28 mouse cellular contexts compared by ENCODE assay signal in the genomic region with DNA sequence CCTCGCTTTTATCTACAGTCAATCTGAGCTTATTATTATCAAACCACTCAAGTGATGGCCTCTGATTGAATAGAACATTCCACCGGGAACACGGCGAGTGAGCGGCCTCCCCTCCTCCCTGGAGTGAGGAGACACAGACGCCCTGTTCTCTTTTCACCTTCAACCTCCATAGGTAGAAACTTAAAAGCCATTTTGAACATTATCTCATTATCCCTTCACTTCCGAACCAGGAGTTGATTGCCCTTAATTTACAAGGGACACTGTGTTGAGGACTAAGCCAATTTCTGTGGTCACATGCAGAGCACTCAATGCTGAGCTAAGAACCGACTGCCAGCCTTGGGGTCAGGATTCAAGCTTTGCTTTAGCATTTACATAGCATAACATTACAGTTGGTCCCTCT.
DNase-seq lines count a peak whose midpoint lies in the region; ATAC-seq lines count a peak whose summit lies in the region.
"Had no signal": no experiment of that assay in that cellular context is flagged by ENCODE, and none has a peak within 500 bp of the region (broad histone marks: within the 10 kb centered on the region; RNA-seq: fewer than 3 reads in every experiment).

No protein-coding gene starts in this region.

- no peak for DNase-seq in forebrain, embryonic 11.5 days (ENCODE audit: low spot score)
- DNase-seq in R1 (ENCODE audit: low read depth, low spot score): peak; percentile 25
- peak; percentile 52 for DNase-seq in forebrain, embryonic 14.5 days (ENCODE audit: low spot score)
- DNase-seq in urinary bladder, postnatal 36 days (ENCODE audit: low spot score in 2 of 2): no peak
- DNase-seq: adrenal gland, adult 8-10 months; cerebellum, adult 9-10 months; cerebellum, postnatal 36 days; gastrocnemius, postnatal 14 days; kidney, adult 9 months; kidney, postnatal 10 days; layer of hippocampus, postnatal 36 days; left cerebral cortex, postnatal 4 days; liver, postnatal 0 days; lung, postnatal 36 days; right cerebral cortex, adult 18-20 months; spleen, adult 18-20 months; thymus, adult 18-20 months; thymus, postnatal 25 days had no signal

- no peaks in the 10 kb centered on the region for H3K36me3 ChIP-seq in forebrain, embryonic 11.5 days (ENCODE audit: control insufficient read depth, insufficient read depth, low read length)
- H3K36me3 ChIP-seq in forebrain, embryonic 16.5 days (ENCODE audit: control insufficient read depth, insufficient read depth): no peaks in the 10 kb centered on the region
- no peaks in the 10 kb centered on the region for H3K36me3 ChIP-seq in midbrain, embryonic 12.5 days
- H3K36me3 ChIP-seq in midbrain, embryonic 15.5 days (replicated peaks): no peaks in the 10 kb centered on the region
- H3K36me3 ChIP-seq in forebrain, embryonic 14.5 days (ENCODE audit: control insufficient read depth, insufficient read depth, low read length): no peaks in the 10 kb centered on the region
- H3K36me3 ChIP-seq: embryonic facial prominence, embryonic 12.5 days; heart, embryonic 10.5 days; heart, embryonic 15.5 days; hindbrain, embryonic 13.5 days; liver, embryonic 12.5 days had no signal

- peak overlapping the region; percentile 41; the same call in 1 of the 2 replicates for H3K27ac ChIP-seq in forebrain, embryonic 11.5 days (ENCODE audit: low read depth, low read length)
- H3K27ac ChIP-seq in forebrain, embryonic 16.5 days (ENCODE audit: low read length): no peak overlapping the region
- 0 out of 2 replicates have a peak overlapping the region, but pooled peaks have one; percentile 17 for H3K27ac ChIP-seq in midbrain, embryonic 12.5 days (replicated peaks)
- no peak overlapping the region for H3K27ac ChIP-seq in midbrain, embryonic 15.5 days
- H3K27ac ChIP-seq in forebrain, embryonic 14.5 days (ENCODE audit: low read depth, low read length): peak overlapping the region; percentile 40; the same call in 1 of the 2 replicates
- H3K27ac ChIP-seq: embryonic facial prominence, embryonic 12.5 days; heart, embryonic 10.5 days; heart, embryonic 15.5 days; hindbrain, embryonic 13.5 days; liver, embryonic 12.5 days; stomach, postnatal 0 days had no signal

- no peak overlapping the region for H3K9ac ChIP-seq in forebrain, embryonic 11.5 days (ENCODE audit: low read length)
- H3K9ac ChIP-seq in forebrain, embryonic 16.5 days (replicated peaks; ENCODE audit: low read depth, low read length): no peak overlapping the region
- no peak overlapping the region for H3K9ac ChIP-seq in midbrain, embryonic 12.5 days (replicated peaks)
- no peak overlapping the region for H3K9ac ChIP-seq in midbrain, embryonic 15.5 days
- no peak overlapping the region for H3K9ac ChIP-seq in forebrain, embryonic 14.5 days (ENCODE audit: low read length)
- H3K9ac ChIP-seq: embryonic facial prominence, embryonic 12.5 days; heart, embryonic 15.5 days; hindbrain, embryonic 13.5 days; liver, embryonic 12.5 days; liver, postnatal 0 days had no signal

- H3K9me3 ChIP-seq in forebrain, embryonic 11.5 days (ENCODE audit: control insufficient read depth, low read length): no peaks in the 10 kb centered on the region
- H3K9me3 ChIP-seq in forebrain, embryonic 16.5 days (ENCODE audit: control insufficient read depth, low read length): no peaks in the 10 kb centered on the region
- H3K9me3 ChIP-seq in midbrain, embryonic 12.5 days: no peaks in the 10 kb centered on the region
- H3K9me3 ChIP-seq in midbrain, embryonic 15.5 days: no peaks in the 10 kb centered on the region
- H3K9me3 ChIP-seq in forebrain, embryonic 14.5 days (replicated peaks; ENCODE audit: control insufficient read depth, low read length): no peaks in the 10 kb centered on the region
- H3K9me3 ChIP-seq: embryonic facial prominence, embryonic 12.5 days; heart, embryonic 10.5 days; heart, embryonic 15.5 days; hindbrain, embryonic 13.5 days; liver, embryonic 12.5 days had no signal

- no peak overlapping the region for H3K4me3 ChIP-seq in forebrain, embryonic 11.5 days (ENCODE audit: low read depth, low read length)
- no peak overlapping the region for H3K4me3 ChIP-seq in forebrain, embryonic 16.5 days (replicated peaks; ENCODE audit: low read length)
- no peak overlapping the region for H3K4me3 ChIP-seq in midbrain, embryonic 12.5 days
- H3K4me3 ChIP-seq in midbrain, embryonic 15.5 days: no peak overlapping the region
- no peak overlapping the region for H3K4me3 ChIP-seq in forebrain, embryonic 14.5 days (ENCODE audit: low read depth, low read length)
- H3K4me3 ChIP-seq: embryonic facial prominence, embryonic 12.5 days; heart, embryonic 10.5 days; heart, embryonic 15.5 days; hindbrain, embryonic 13.5 days; liver, embryonic 12.5 days had no signal

- WGBS in forebrain, embryonic 11.5 days: 23% methylated on average over 8 of the region's 8 CpGs
- 21% methylated on average over 8 of the region's 8 CpGs for WGBS in forebrain, embryonic 16.5 days
- 34% methylated on average over 8 of the region's 8 CpGs for WGBS in midbrain, embryonic 12.5 days
- WGBS in midbrain, embryonic 15.5 days: 20% methylated on average over 8 of the region's 8 CpGs
- WGBS in forebrain, embryonic 14.5 days: 19% methylated on average over 8 of the region's 8 CpGs

- ATAC-seq in forebrain, embryonic 11.5 days (replicated peaks; ENCODE audit: low FRiP score): no peak
- ATAC-seq in forebrain, embryonic 16.5 days: no peak
- ATAC-seq in midbrain, embryonic 12.5 days (ENCODE audit: low FRiP score, low read depth): no peak
- no peak for ATAC-seq in midbrain, embryonic 15.5 days (replicated peaks)
- ATAC-seq in forebrain, embryonic 14.5 days: no peak
- ATAC-seq: intestine, postnatal 0 days; liver, embryonic 12.5 days; liver, postnatal 0 days had no signal

- no peaks in the 10 kb centered on the region for H3K27me3 ChIP-seq in forebrain, embryonic 11.5 days (ENCODE audit: control insufficient read depth, insufficient read depth, low read length)
- no peaks in the 10 kb centered on the region for H3K27me3 ChIP-seq in forebrain, embryonic 16.5 days (replicated peaks; ENCODE audit: control insufficient read depth, insufficient read depth, low read length)
- no peaks in the 10 kb centered on the region for H3K27me3 ChIP-seq in midbrain, embryonic 12.5 days
- no peaks in the 10 kb centered on the region for H3K27me3 ChIP-seq in midbrain, embryonic 15.5 days (replicated peaks)
- H3K27me3 ChIP-seq in forebrain, embryonic 14.5 days (replicated peaks; ENCODE audit: control insufficient read depth, insufficient read depth, low read length): no peaks in the 10 kb centered on the region
- H3K27me3 ChIP-seq: embryonic facial prominence, embryonic 12.5 days; heart, embryonic 15.5 days; hindbrain, embryonic 13.5 days; liver, embryonic 12.5 days had no signal

- H3K4me2 ChIP-seq in forebrain, embryonic 11.5 days (ENCODE audit: low read depth, low read length, severe bottlenecking): no peak overlapping the region
- H3K4me2 ChIP-seq in forebrain, embryonic 16.5 days (ENCODE audit: low read length): no peak overlapping the region
- H3K4me2 ChIP-seq in midbrain, embryonic 12.5 days (replicated peaks): no peak overlapping the region
- H3K4me2 ChIP-seq in midbrain, embryonic 15.5 days: no peak overlapping the region
- no peak overlapping the region for H3K4me2 ChIP-seq in forebrain, embryonic 14.5 days (ENCODE audit: low read length)
- H3K4me2 ChIP-seq: embryonic facial prominence, embryonic 12.5 days; heart, embryonic 15.5 days; hindbrain, embryonic 13.5 days; liver, embryonic 12.5 days had no signal

- peaks cover 28% of the 10 kb centered on the region for H3K4me1 ChIP-seq in forebrain, embryonic 11.5 days (replicated peaks; ENCODE audit: control insufficient read depth, insufficient read depth, low read length)
- peaks cover 11% of the 10 kb centered on the region for H3K4me1 ChIP-seq in forebrain, embryonic 16.5 days (replicated peaks; ENCODE audit: control insufficient read depth, insufficient read depth, low read length)
- H3K4me1 ChIP-seq in midbrain, embryonic 12.5 days: peaks cover 40% of the 10 kb centered on the region
- H3K4me1 ChIP-seq in midbrain, embryonic 15.5 days: peaks cover 31% of the 10 kb centered on the region
- H3K4me1 ChIP-seq in forebrain, embryonic 14.5 days (ENCODE audit: control insufficient read depth, insufficient read depth, low read length): peaks cover 31% of the 10 kb centered on the region
- H3K4me1 ChIP-seq: liver, embryonic 12.5 days had no signal

Comparison
In these comparisons a context has a peak if more than half of its experiments do, and no peak if none do; other contexts are left out.
1. DNase-seq: peak in R1 (single experiment) and forebrain, embryonic 14.5 days (single experiment); none in forebrain, embryonic 11.5 days (single experiment) and urinary bladder, postnatal 36 days (0 of 2).
2. H3K27ac ChIP-seq: peak in forebrain, embryonic 11.5 days (single experiment), midbrain, embryonic 12.5 days (single experiment) and forebrain, embryonic 14.5 days (single experiment); none in forebrain, embryonic 16.5 days (single experiment) and midbrain, embryonic 15.5 days (single experiment).